Mouse (Mus musculus) ES-Bruce4 (cell line): Measurements from ENCODE around the gene Gins2.

Experiments used
- CTCF ChIP-seq: IDR thresholded peaks from one replicate; pipeline ENCODE4 v1.8.1; 2011; ENCODE audit warnings: low read depth, low read length
- EP300 ChIP-seq: IDR thresholded peaks from 2 replicates; pipeline ENCODE4 v1.6.1; 2011; ENCODE audit warnings: low read depth, low read length; ENCODE audit not compliant: insufficient read depth
- POLR2A ChIP-seq: IDR thresholded peaks from one replicate; pipeline ENCODE4 v1.8.1; 2011; ENCODE audit warnings: low read length; ENCODE audit not compliant: insufficient read depth

DNA sequence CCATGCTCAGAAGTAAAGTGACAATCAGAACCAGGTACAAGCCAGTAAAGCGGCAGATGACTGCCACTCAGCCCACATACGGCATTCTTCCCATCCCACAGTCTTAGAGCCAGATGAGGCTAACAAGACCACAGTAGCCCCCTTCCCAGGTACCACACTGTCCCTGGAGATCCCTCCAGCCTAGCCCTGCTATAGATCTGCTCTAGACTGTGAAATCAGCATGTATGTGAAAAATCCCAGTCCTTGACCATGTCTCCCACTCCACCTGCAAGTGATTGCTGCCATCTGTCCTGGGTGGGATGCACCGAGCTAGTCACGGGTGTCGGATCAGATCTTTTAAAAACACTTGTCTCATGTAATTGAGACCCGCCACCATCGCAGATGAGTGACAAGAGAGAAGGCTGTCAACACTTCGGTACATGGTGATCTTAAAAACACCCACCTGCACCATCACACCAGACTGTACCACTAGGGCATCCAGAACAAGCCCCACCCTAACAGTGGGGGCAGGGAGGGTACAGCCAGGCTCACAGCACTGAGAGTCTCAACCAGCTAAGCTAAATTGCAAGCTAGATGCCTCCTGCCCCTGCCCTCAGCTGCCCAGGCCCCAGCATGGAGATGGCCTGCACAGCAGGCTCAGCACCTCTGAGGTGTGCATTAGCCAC lies 8.6 kb downstream of the Gins2 start:
- no peak for TF ChIP-seq POLR2A
- TF ChIP-seq CTCF, result no peak
- no peak for TF ChIP-seq EP300
